Mouse (Mus musculus) cortical plate, adult 2 months (tissue): ENCODE results near the gene Tbl1xr1.

Experiments used
- CTCF ChIP-seq: fragments of 200-500 bp; IDR thresholded peaks from 2 replicates; pipeline ENCODE4 v1.5.1; 2011; ENCODE audit warnings: mild to moderate bottlenecking, control low read depth, low read length; ENCODE audit not compliant: insufficient read depth; ENCODE audit errors: extremely low read depth
- POLR2A ChIP-seq: fragments of 200-500 bp; IDR thresholded peaks from 2 replicates; pipeline ENCODE4 v1.6.1; 2011; ENCODE audit warnings: mild to moderate bottlenecking, low read length, control low read depth; ENCODE audit not compliant: insufficient read depth; ENCODE audit errors: extremely low read depth

GRCm38 (mm10) chr3:22090431-22091265, 14.2 kb downstream of the Tbl1xr1 start:
- TF ChIP-seq CTCF = no peak
- no peak for TF ChIP-seq POLR2A
